Mouse (Mus musculus) olfactory bulb, adult 2 months (tissue): ENCODE measurements around the gene Cd101.

ENCODE experiments used
- CTCF ChIP-seq: fragments of 200-500 bp; IDR thresholded peaks from 2 replicates; pipeline ENCODE4 v1.5.1; 2012; ENCODE audit warnings: low read depth, mild to moderate bottlenecking, low read length, moderate library complexity; ENCODE audit not compliant: insufficient read depth
- POLR2A ChIP-seq: fragments of 200-500 bp; IDR thresholded peaks from 2 replicates; pipeline ENCODE4 v1.6.1; 2012; ENCODE audit warnings: mild to moderate bottlenecking, low read depth, low read length, moderate library complexity; ENCODE audit not compliant: insufficient read depth

DNA sequence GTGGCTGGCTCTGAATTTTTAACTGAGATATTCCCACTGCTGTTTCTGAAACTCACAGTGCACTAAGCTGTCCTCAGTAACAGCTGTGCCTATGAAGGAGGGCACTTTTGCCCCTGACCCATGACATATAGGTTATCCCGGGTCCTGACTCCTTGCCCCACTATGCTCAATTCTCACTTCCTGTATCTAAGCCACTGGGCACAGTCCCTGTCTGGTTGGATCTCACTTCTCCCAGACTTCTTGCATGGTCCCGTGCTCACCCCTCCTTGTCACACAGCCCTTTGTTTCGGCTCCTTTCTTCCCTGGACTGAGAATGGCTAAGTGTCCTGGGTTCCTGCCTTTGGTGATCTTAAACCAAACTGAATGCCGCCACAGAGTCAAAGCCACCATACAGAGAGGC, 35.1 kb downstream of the Cd101 start:
- TF ChIP-seq CTCF (no peak), POLR2A (no peak)
